Mouse (Mus musculus) ES-E14 (cell line): ENCODE measurements at regions not wholly inside any gene's neighbourhood (a gene's known extent, or its start where the extent isn't known, plus 50 kb on each side); places are given as distances from the start of the nearest gene placed in this dataset.

ENCODE experiments used
- CHD2 ChIP-seq: IDR thresholded peaks from 2 replicates; pipeline ENCODE4 v1.6.1; 2014; ENCODE audit warnings: mild to moderate bottlenecking, low read depth, low read length, inconsistent platforms
- HCFC1 ChIP-seq: IDR thresholded peaks from 2 replicates; pipeline ENCODE4 v1.6.1; 2012; ENCODE audit warnings: low read length, inconsistent platforms, borderline replicate concordance; ENCODE audit not compliant: insufficient read depth
- ZC3H11A ChIP-seq: IDR thresholded peaks from 2 replicates; pipeline ENCODE4 v1.6.1; 2012; ENCODE audit warnings: low read depth, mild to moderate bottlenecking, inconsistent platforms, low read length, borderline replicate concordance

DNA sequence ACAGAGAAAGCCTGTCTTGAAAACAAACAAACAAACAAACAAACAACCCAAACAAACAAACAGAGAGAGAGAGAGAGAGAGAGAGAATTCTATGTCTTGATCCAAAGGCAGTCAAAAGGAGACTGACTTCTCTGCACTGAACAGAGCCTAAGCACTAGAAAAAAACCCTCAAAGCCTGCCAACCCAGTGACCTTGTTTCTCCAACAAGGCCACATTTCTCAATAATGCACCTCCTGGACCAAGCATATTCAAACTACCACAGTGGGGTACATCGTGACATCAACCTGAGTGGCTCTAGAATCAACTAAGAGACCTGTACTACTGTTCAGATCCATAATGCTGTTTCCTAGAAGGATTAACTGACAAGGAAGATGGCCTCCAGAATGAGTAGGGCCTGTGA lies 969.0 kb upstream of the Lcorl start:
- TF ChIP-seq HCFC1 (no peak), ZC3H11A (no peak), CHD2 (no peak)
